ENCODE assay signal across 8 mouse cellular contexts in the genomic region with DNA sequence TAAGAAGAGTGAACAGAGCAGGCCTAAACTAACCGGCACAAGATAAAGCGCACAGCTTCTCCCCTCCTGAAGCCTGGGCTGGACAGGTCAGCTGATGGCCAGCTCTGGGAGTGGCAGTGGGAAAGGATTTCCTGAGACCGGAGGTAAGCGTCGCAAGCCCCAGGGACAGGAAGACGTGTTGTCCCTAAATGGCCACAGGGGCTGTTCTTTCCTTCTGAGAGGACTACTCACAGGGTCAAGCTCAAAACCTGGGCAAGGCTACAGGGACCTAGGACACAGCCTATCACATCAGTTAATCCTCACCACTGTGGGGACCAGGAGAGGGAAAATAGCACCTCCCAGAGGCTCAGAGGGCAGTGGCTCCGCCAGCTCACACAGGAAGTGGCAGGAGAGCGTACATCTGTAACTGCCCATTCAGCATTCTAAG. TPM values are rescaled to one million over a fixed set of nuclear protein-coding genes. Genes with fewer than 3 reads are reported as not detected.
A peak's percentile ranks its signal among the peaks of the same experiment; 100 is the strongest.
DNase-seq lines count a peak whose midpoint lies in the region; ATAC-seq and TF ChIP-seq lines count a peak whose summit lies in the region.

No protein-coding gene starts in this region.

- H3K36me3 ChIP-seq in forebrain, embryonic 10.5 days (replicated peaks) = peaks cover 12% of the 10 kb centered on the region; the same call in 1 of the 2 replicates
- no peaks in the 10 kb centered on the region for H3K36me3 ChIP-seq in forebrain, postnatal 0 days (ENCODE audit: insufficient read depth)
- H3K36me3 ChIP-seq in embryonic facial prominence, embryonic 10.5 days (replicated peaks) = peaks cover 21% of the 10 kb centered on the region
- H3K36me3 ChIP-seq in limb, embryonic 10.5 days = peaks cover 16% of the 10 kb centered on the region
- no peaks in the 10 kb centered on the region for H3K36me3 ChIP-seq in stomach, embryonic 16.5 days (ENCODE audit: control insufficient read depth, insufficient read depth, low read length)

- no peak overlapping the region for H3K4me2 ChIP-seq in forebrain, postnatal 0 days (ENCODE audit: low read depth)
- H3K4me2 ChIP-seq in stomach, embryonic 16.5 days (ENCODE audit: low read depth, low read length) = 0 out of 2 replicates have a peak overlapping the region, but pooled peaks have one; percentile 15

- intact Hi-C loops in heart, postnatal 10 days (cut with DNase I) = loop anchor here (5.0 kb wide), 1 partner anchor 77 kb away; no protein-coding TSS in a partner anchor

- TF ChIP-seq CTCF in forebrain, postnatal 0 days (IDR thresholded peaks at IDR 0.05; ENCODE audit: low read depth) = no peak

- H3K9ac ChIP-seq in forebrain, postnatal 0 days = no peak overlapping the region
- H3K9ac ChIP-seq in stomach, embryonic 16.5 days (ENCODE audit: low read length) = peak overlapping the region; percentile 43

- ATAC-seq in forebrain, postnatal 0 days = no peak
- no peak for ATAC-seq in stomach, embryonic 16.5 days (ENCODE audit: insufficient read depth, low FRiP score)

- peak overlapping the region; percentile 91 for H3K27ac ChIP-seq in forebrain, embryonic 10.5 days
- H3K27ac ChIP-seq in forebrain, postnatal 0 days (ENCODE audit: low read depth, low read length) = no peak overlapping the region
- peak overlapping the region; percentile 92 for H3K27ac ChIP-seq in embryonic facial prominence, embryonic 10.5 days (replicated peaks)
- peak overlapping the region; percentile 93 for H3K27ac ChIP-seq in limb, embryonic 10.5 days
- H3K27ac ChIP-seq in stomach, embryonic 16.5 days (ENCODE audit: low read length) = peak overlapping the region; percentile 67

- H3K4me1 ChIP-seq in forebrain, embryonic 10.5 days = peaks cover 93% of the 10 kb centered on the region
- peaks cover 13% of the 10 kb centered on the region; the same call in 1 of the 2 replicates for H3K4me1 ChIP-seq in forebrain, postnatal 0 days (ENCODE audit: insufficient read depth)
- H3K4me1 ChIP-seq in embryonic facial prominence, embryonic 10.5 days = peaks cover 95% of the 10 kb centered on the region
- H3K4me1 ChIP-seq in limb, embryonic 10.5 days = peaks cover 90% of the 10 kb centered on the region
- H3K4me1 ChIP-seq in stomach, embryonic 16.5 days (ENCODE audit: control insufficient read depth, insufficient read depth, low read length) = peaks cover 71% of the 10 kb centered on the region

- H3K9me3 ChIP-seq in forebrain, embryonic 10.5 days = no peaks in the 10 kb centered on the region
- H3K9me3 ChIP-seq in forebrain, postnatal 0 days (ENCODE audit: low read length) = no peaks in the 10 kb centered on the region
- H3K9me3 ChIP-seq in embryonic facial prominence, embryonic 10.5 days = no peaks in the 10 kb centered on the region
- no peaks in the 10 kb centered on the region for H3K9me3 ChIP-seq in limb, embryonic 10.5 days (replicated peaks)
- no peaks in the 10 kb centered on the region for H3K9me3 ChIP-seq in stomach, embryonic 16.5 days (replicated peaks; ENCODE audit: control insufficient read depth, low read length)

- H3K27me3 ChIP-seq in forebrain, embryonic 10.5 days (ENCODE audit: poor library complexity, severe bottlenecking) = no peaks in the 10 kb centered on the region
- no peaks in the 10 kb centered on the region for H3K27me3 ChIP-seq in forebrain, postnatal 0 days (ENCODE audit: insufficient read depth, low read length)
- no peaks in the 10 kb centered on the region for H3K27me3 ChIP-seq in embryonic facial prominence, embryonic 10.5 days (replicated peaks; ENCODE audit: low read depth, poor library complexity, severe bottlenecking)
- no peaks in the 10 kb centered on the region for H3K27me3 ChIP-seq in limb, embryonic 10.5 days (ENCODE audit: low read depth, poor library complexity, severe bottlenecking)
- no peaks in the 10 kb centered on the region for H3K27me3 ChIP-seq in stomach, embryonic 16.5 days (ENCODE audit: control insufficient read depth, insufficient read depth, low read length)

- no peak for DNase-seq in forebrain, embryonic 10.5 days (ENCODE audit: extremely low spot score, low spot score)
- DNase-seq in forebrain, postnatal 0 days = no peak
- no peak for DNase-seq in embryonic facial prominence, embryonic 10.5 days (ENCODE audit: low spot score)
- DNase-seq in heart, postnatal 10 days = peak; percentile 60 to 61
- DNase-seq in limb, embryonic 10.5 days (ENCODE audit: low spot score) = no peak
- DNase-seq in left cerebral cortex, adult 18-20 months (ENCODE audit: low spot score in 2 of 2) = no peak
- DNase-seq in T-cell, adult 2 months (ENCODE audit: low spot score) = no peak

- peak overlapping the region; percentile 10; the same call in 1 of the 2 replicates for H3K4me3 ChIP-seq in forebrain, embryonic 10.5 days
- H3K4me3 ChIP-seq in forebrain, postnatal 0 days (ENCODE audit: low read depth, low read length) = no peak overlapping the region
- no peak overlapping the region for H3K4me3 ChIP-seq in embryonic facial prominence, embryonic 10.5 days
- H3K4me3 ChIP-seq in limb, embryonic 10.5 days = 0 out of 2 replicates have a peak overlapping the region, but pooled peaks have one; percentile 16
- no peak overlapping the region for H3K4me3 ChIP-seq in stomach, embryonic 16.5 days (replicated peaks; ENCODE audit: low read length)

- 64% methylated on average over 8 of the region's 8 CpGs for WGBS in forebrain, embryonic 10.5 days
- WGBS in forebrain, postnatal 0 days = 73% methylated on average over 8 of the region's 8 CpGs
- 43% methylated on average over 8 of the region's 8 CpGs for WGBS in embryonic facial prominence, embryonic 10.5 days
- 63% methylated on average over 8 of the region's 8 CpGs for WGBS in limb, embryonic 10.5 days
- 57% methylated on average over 8 of the region's 8 CpGs for WGBS in stomach, embryonic 16.5 days

RNA-seq across cellular contexts. Expression of gene Bcar1, which starts 8.3 kb away (rescaled TPM):
- polyA plus RNA-seq in forebrain, embryonic 10.5 days (2016; fragmentation: Nextera tagmentation; extraction: Ambion mirVana) = 46.6 and 49.9 TPM in 2 replicates
- 53.4 and 60.3 TPM in 2 replicates for total RNA-seq in forebrain, postnatal 0 days (2014; rRNA removed)
- 43.4 and 47.0 TPM in 2 replicates for polyA plus RNA-seq in forebrain, postnatal 0 days (2015; fragmentation: Nextera tagmentation; extraction: Ambion mirVana)
- polyA plus RNA-seq in embryonic facial prominence, embryonic 10.5 days (2016; fragmentation: Nextera tagmentation; extraction: Ambion mirVana) = 61.1 and 62.4 TPM in 2 replicates
- 10 to 100 TPM; 48.0 to 54.2 TPM for total RNA-seq in heart, postnatal 10 days (2021)
- 50.2 and 50.4 TPM in 2 replicates for polyA plus RNA-seq in limb, embryonic 10.5 days (2016; fragmentation: Nextera tagmentation; extraction: Ambion mirVana)
- 38.5 and 44.6 TPM in 2 replicates for polyA plus RNA-seq in stomach, embryonic 16.5 days (2015; fragmentation: Nextera tagmentation; extraction: Ambion mirVana)
- 10 to 100 TPM; 51.1 to 51.3 TPM for total RNA-seq in left cerebral cortex, adult 18-20 months (2021)

RNA-seq across cellular contexts. Expression of gene Ctrb1, which starts 44.5 kb away (rescaled TPM):
- polyA plus RNA-seq in forebrain, embryonic 10.5 days (2016; fragmentation: Nextera tagmentation; extraction: Ambion mirVana) = not detected in 2 replicates
- total RNA-seq in forebrain, postnatal 0 days (2014; rRNA removed) = not detected in 2 replicates
- polyA plus RNA-seq in forebrain, postnatal 0 days (2015; fragmentation: Nextera tagmentation; extraction: Ambion mirVana) = not detected in 2 replicates
- polyA plus RNA-seq in embryonic facial prominence, embryonic 10.5 days (2016; fragmentation: Nextera tagmentation; extraction: Ambion mirVana) = not detected in 2 replicates
- under 1 TPM in 1 of 2 experiments, not detected in 1; 0.40 TPM for total RNA-seq in heart, postnatal 10 days (2021)
- polyA plus RNA-seq in limb, embryonic 10.5 days (2016; fragmentation: Nextera tagmentation; extraction: Ambion mirVana) = not detected in 2 replicates
- 3,395 and 3,754 TPM in 2 replicates for polyA plus RNA-seq in stomach, embryonic 16.5 days (2015; fragmentation: Nextera tagmentation; extraction: Ambion mirVana)
- not detected for total RNA-seq in left cerebral cortex, adult 18-20 months (2021)

Comparison
In these comparisons a context has a peak if more than half of its experiments do, and no peak if none do; other contexts are left out.
1. H3K4me3 ChIP-seq: peak in forebrain, embryonic 10.5 days (single experiment) and limb, embryonic 10.5 days (single experiment); none in forebrain, postnatal 0 days (single experiment), embryonic facial prominence, embryonic 10.5 days (single experiment) and stomach, embryonic 16.5 days (single experiment).
2. DNase-seq: peak in heart, postnatal 10 days (2 of 2); none in forebrain, embryonic 10.5 days (single experiment), forebrain, postnatal 0 days (single experiment), embryonic facial prominence, embryonic 10.5 days (single experiment), limb, embryonic 10.5 days (single experiment), left cerebral cortex, adult 18-20 months (0 of 2) and T-cell, adult 2 months (single experiment).
3. RNA of gene Ctrb1, which starts 44.5 kb away (polyA plus RNA-seq): 3,395 to 3,754 TPM in stomach, embryonic 16.5 days; not detected in forebrain, embryonic 10.5 days, not detected in forebrain, postnatal 0 days, not detected in embryonic facial prominence, embryonic 10.5 days and not detected in limb, embryonic 10.5 days; every median in the first group is over 1,000 times any median in the second.